Mouse (Mus musculus) Patski (cell line): ENCODE results near the gene Nol10. TPM values are rescaled to one million over a fixed set of nuclear protein-coding genes. Genes with fewer than 3 reads are reported as not detected.

ENCODE experiments used
- ATAC-seq: fragments of 100-300 bp; one replicate; pipeline ENCODE4 v1.8.0; 2021
- CTCF ChIA-PET: fragments of 350-600 bp; sonication (Branson Sonifier 250); formaldehyde crosslinking; loops from one replicate; lab custom pipeline; 2022; ENCODE audit warnings: inconsistent platforms; lab: Charles Lee
- POLR2A ChIA-PET: fragments of 350-600 bp; sonication (Branson Sonifier 250); formaldehyde crosslinking; loops from one replicate; lab custom pipeline; 2022; ENCODE audit warnings: antibody characterized with exemption, inconsistent platforms; lab: Charles Lee
- DNase-seq: peaks from one replicate; pipeline ENCODE4 v3.0.0-alpha.2; 2011; ENCODE audit warnings: low read depth, low spot score
- H3K27me3 ChIP-seq: fragments of 371-371 bp; one replicate; pipeline ENCODE4 v1.5.1; 2021
- CTCF ChIP-seq: fragments of 100-300 bp; IDR thresholded peaks from one replicate; pipeline ENCODE4 v1.5.1; 2021
- in situ Hi-C: fragments of 300-500 bp; cut with MboI; formaldehyde crosslinking; loops from 3 replicates; pipeline ENCODE4 v1.11.1; 2018; ENCODE audit warnings: low pct_unique_long_range_greater_than_20kb, mixed read lengths
- polyA plus RNA-seq: library from polyadenylated mRNA; unstranded; gene quantifications from one replicate; pipeline ENCODE4 v1.2.3, GENCODE M21; 2021

The Nol10 gene
- polyA plus RNA-seq, 1 experiment from 2014 or later, result 18.6 TPM

GRCm38 (mm10) chr12:17473862-17474261 lies 125.6 kb downstream of the Nol10 start:
- in situ Hi-C loops, result no loop called here
- no peak for ATAC-seq
- ChIA-PET CTCF (interaction anchor here (0.8 kb wide), 1 partner anchor 10 kb away, joined by 3 read pairs; no protein-coding TSS in a partner anchor), POLR2A (no interaction called here)
- no peaks in the 10 kb centered on the region for H3K27me3 ChIP-seq
- TF ChIP-seq CTCF, result no peak
- DNase-seq, result no peak

DNA sequence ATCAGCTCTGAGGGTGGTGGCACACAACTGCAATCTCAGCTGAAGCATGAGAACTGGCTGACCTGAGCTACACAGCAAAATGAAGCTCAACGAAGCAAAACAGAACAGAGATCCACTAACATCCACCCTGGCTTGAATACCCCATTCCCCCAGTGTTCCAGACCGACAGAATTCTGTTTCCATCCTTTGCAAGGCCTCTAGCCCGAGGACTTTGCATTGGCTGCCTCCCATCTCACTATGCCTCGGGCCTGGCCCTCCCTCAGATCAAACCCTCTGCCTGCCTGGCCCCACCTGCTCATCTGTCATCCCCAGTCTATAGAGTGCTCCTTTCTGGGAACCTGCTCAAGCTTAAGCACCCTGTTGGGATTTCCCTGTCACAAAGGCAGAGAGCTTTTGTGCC lies 126.4 kb downstream of the Nol10 start:
- CTCF ChIA-PET, result no interaction called here
- DNase-seq (no peak), ATAC-seq (no peak)
- in situ Hi-C loops, result no loop called here
- TF ChIP-seq CTCF, result no peak
- no peaks in the 10 kb centered on the region for H3K27me3 ChIP-seq
- POLR2A ChIA-PET, result no interaction called here

DNA sequence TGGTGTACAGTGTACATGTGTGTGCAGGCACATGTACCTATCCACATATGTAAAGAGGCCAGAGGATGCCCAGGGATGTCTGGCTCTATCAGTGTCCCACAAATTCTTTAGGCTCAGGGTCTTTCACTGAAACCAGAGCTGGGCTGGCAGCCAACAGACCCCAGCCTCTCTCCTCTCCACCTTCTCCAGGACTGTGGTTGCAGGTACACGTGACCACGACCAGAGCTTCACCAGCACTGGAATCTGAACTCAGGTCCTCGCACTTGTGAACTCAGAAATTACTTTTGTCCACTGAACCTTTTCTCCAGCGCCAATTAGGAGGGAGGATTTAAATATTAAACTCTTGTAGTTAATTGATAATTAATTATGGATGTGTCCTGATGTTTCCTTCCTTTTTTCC lies 126.9 kb downstream of the Nol10 start:
- no peak for TF ChIP-seq CTCF
- ChIA-PET CTCF (no interaction called here), POLR2A (no interaction called here)
- DNase-seq, result no peak
- ATAC-seq, result no peak
- no peaks in the 10 kb centered on the region for H3K27me3 ChIP-seq
- in situ Hi-C loops, result no loop called here

DNA sequence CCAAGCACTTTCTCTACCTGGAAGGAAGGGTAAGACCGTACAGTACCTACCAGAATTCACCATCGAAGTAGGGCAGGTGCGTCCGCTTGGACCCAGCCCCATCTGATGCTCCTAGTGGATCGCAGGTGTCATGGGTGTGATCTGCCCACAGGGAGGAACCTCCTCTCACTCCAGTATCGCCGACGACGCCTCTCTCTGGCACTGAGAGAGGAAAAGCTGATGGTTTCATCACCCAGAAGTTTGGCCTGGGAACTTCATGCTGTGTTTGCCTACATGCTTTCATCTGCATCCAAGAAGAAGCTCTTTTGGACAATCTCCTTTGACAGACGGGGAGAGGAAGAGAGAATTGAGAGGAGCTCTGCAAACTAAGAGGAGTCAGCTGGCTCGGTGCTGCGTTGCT lies 129.9 kb downstream of the Nol10 start:
- CTCF ChIA-PET, result no interaction called here
- in situ Hi-C loops, result no loop called here
- no peak for DNase-seq
- ATAC-seq, result no peak
- TF ChIP-seq CTCF, result no peak
- POLR2A ChIA-PET, result no interaction called here
- no peaks in the 10 kb centered on the region for H3K27me3 ChIP-seq

- no peak for ATAC-seq
- ChIA-PET CTCF (no interaction called here), POLR2A (no interaction called here)
- no peaks in the 10 kb centered on the region for H3K27me3 ChIP-seq
- TF ChIP-seq CTCF, result no peak
- in situ Hi-C loops, result no loop called here
- no peak for DNase-seq
These were observed 130.6 kb downstream of the Nol10 start for GRCm38 (mm10) chr12:17478856-17479255.

Other genes starting within 250 kb of the Nol10 start
- 0.23 TPM for gene Kcnf1, start 171.6 kb upstream of the Nol10 start, polyA plus RNA-seq
- gene Pdia6, start 81.9 kb upstream of the Nol10 start, polyA plus RNA-seq, result 402 TPM
- not detected for gene Atp6v1c2, start 19.1 kb upstream of the Nol10 start, polyA plus RNA-seq
- gene Odc1, start 196.3 kb downstream of the Nol10 start, polyA plus RNA-seq, result 541 TPM